Mouse (Mus musculus): ENCODE measurements around the gene Olfr186. TPM values are rescaled to one million over a fixed set of nuclear protein-coding genes. Genes with fewer than 3 reads are reported as not detected.

Gene Olfr186
- polyA plus RNA-seq, 1 experiment from 2014 or later = not detected

- Histone ChIP-seq H3K4me1 (ENCODE audit: control insufficient read depth, insufficient read depth, low read length) (no peaks in the 10 kb centered on the region), H3K4me3 (ENCODE audit: low read depth, low read length) (no peak overlapping the region), H3K27ac (replicated peaks; ENCODE audit: low read depth, low read length) (no peak overlapping the region), H3K27me3 (ENCODE audit: control insufficient read depth, insufficient read depth, low read length) (no peaks in the 10 kb centered on the region), H3K9ac (replicated peaks; ENCODE audit: low read length) (no peak overlapping the region), H3K9me3 (replicated peaks; ENCODE audit: control insufficient read depth, low read length) (no peaks in the 10 kb centered on the region), H3K4me2 (ENCODE audit: low read depth, low read length) (no peak overlapping the region), H3K36me3 (replicated peaks; ENCODE audit: control insufficient read depth, insufficient read depth, low read depth, low read length) (no peaks in the 10 kb centered on the region)
- DNase-seq (ENCODE audit: low spot score) (no peak), ATAC-seq (replicated peaks; ENCODE audit: insufficient number of reproducible peaks, low FRiP score, low TSS enrichment, low read depth) (no peak)
- WGBS = 74% methylated on average over 3 of the region's 3 CpGs
Observed at GRCm38 (mm10) chr16:59045835-59046234, 15.7 kb upstream of the Olfr186 start.

- Histone ChIP-seq H3K36me3 (replicated peaks; ENCODE audit: control insufficient read depth, insufficient read depth, low read depth, low read length) (no peaks in the 10 kb centered on the region), H3K4me1 (ENCODE audit: control insufficient read depth, insufficient read depth, low read length) (no peaks in the 10 kb centered on the region), H3K9me3 (replicated peaks; ENCODE audit: control insufficient read depth, low read length) (no peaks in the 10 kb centered on the region), H3K4me3 (ENCODE audit: low read depth, low read length) (no peak within 1 kb of the TSS), H3K4me2 (ENCODE audit: low read depth, low read length) (no peak within 1 kb of the TSS), H3K27me3 (ENCODE audit: control insufficient read depth, insufficient read depth, low read length) (no peaks in the 10 kb centered on the region), H3K9ac (replicated peaks; ENCODE audit: low read length) (no peak within 1 kb of the TSS), H3K27ac (replicated peaks; ENCODE audit: low read depth, low read length) (no peak within 1 kb of the TSS)
- ATAC-seq (replicated peaks; ENCODE audit: insufficient number of reproducible peaks, low FRiP score, low TSS enrichment, low read depth) (no peak), DNase-seq (ENCODE audit: low spot score) (no peak)
- 79% methylated on average over 7 of the region's 7 CpGs for WGBS
Observed at GRCm38 (mm10) chr16:59039710-59040109, 9.6 kb upstream of the Olfr186 start, which contains the start of gene Olfr187. Gene Olfr187 (minus strand): TSS chr16:59039767.

- Histone ChIP-seq H3K9ac (replicated peaks; ENCODE audit: low read length) (no peak overlapping the region), H3K4me1 (ENCODE audit: control insufficient read depth, insufficient read depth, low read length) (no peaks in the 10 kb centered on the region), H3K4me3 (ENCODE audit: low read depth, low read length) (no peak overlapping the region), H3K9me3 (replicated peaks; ENCODE audit: control insufficient read depth, low read length) (no peaks in the 10 kb centered on the region), H3K27me3 (ENCODE audit: control insufficient read depth, insufficient read depth, low read length) (no peaks in the 10 kb centered on the region), H3K27ac (replicated peaks; ENCODE audit: low read depth, low read length) (no peak overlapping the region), H3K4me2 (ENCODE audit: low read depth, low read length) (no peak overlapping the region), H3K36me3 (replicated peaks; ENCODE audit: control insufficient read depth, insufficient read depth, low read depth, low read length) (no peaks in the 10 kb centered on the region)
- 74% methylated on average over 2 of the region's 2 CpGs for WGBS
- no peak for DNase-seq (ENCODE audit: low spot score)
- no peak for ATAC-seq (replicated peaks; ENCODE audit: insufficient number of reproducible peaks, low FRiP score, low TSS enrichment, low read depth)
Observed at GRCm38 (mm10) chr16:59013357-59014018, 16.6 kb downstream of the Olfr186 start.

DNA sequence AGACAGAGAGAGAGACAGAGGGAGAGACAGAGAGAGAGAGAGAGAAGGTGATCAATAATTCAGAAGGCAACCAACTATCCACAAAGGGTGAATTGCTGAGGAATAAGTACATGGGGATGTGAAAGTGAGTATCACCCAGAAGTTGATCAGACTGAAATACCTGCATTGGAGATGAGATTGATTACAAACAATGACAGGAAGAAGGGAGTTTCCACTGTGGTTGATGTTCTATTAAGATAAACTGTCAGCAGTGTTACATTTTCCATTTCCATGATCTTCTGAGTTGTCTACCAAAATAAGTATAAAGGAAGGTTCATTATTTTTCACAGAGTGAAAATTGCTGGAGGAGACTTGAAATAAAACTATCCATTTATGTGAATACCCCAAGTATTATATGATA is 22.9 kb downstream of the Olfr186 start:
- no peaks in the 10 kb centered on the region for H3K9me3 ChIP-seq (replicated peaks; ENCODE audit: control insufficient read depth, low read length)
- H3K27ac ChIP-seq (replicated peaks; ENCODE audit: low read depth, low read length) = no peak overlapping the region
- no peaks in the 10 kb centered on the region for H3K4me1 ChIP-seq (ENCODE audit: control insufficient read depth, insufficient read depth, low read length)
- no peak overlapping the region for H3K4me2 ChIP-seq (ENCODE audit: low read depth, low read length)
- ATAC-seq (replicated peaks; ENCODE audit: insufficient number of reproducible peaks, low FRiP score, low TSS enrichment, low read depth) (no peak), DNase-seq (ENCODE audit: low spot score) (no peak)
- H3K36me3 ChIP-seq (replicated peaks; ENCODE audit: control insufficient read depth, insufficient read depth, low read depth, low read length) = no peaks in the 10 kb centered on the region
- no peak overlapping the region for H3K9ac ChIP-seq (replicated peaks; ENCODE audit: low read length)
- no peaks in the 10 kb centered on the region for H3K27me3 ChIP-seq (ENCODE audit: control insufficient read depth, insufficient read depth, low read length)
- no peak overlapping the region for H3K4me3 ChIP-seq (ENCODE audit: low read depth, low read length)

- H3K27me3 ChIP-seq (ENCODE audit: control insufficient read depth, insufficient read depth, low read length) = no peaks in the 10 kb centered on the region
- no peak within 1 kb of the TSS for H3K4me2 ChIP-seq (ENCODE audit: low read depth, low read length)
- no peak for ATAC-seq (replicated peaks; ENCODE audit: insufficient number of reproducible peaks, low FRiP score, low TSS enrichment, low read depth)
- 77% methylated on average over 2 of the region's 2 CpGs for WGBS
- no peak within 1 kb of the TSS for H3K4me3 ChIP-seq (ENCODE audit: low read depth, low read length)
- H3K4me1 ChIP-seq (ENCODE audit: control insufficient read depth, insufficient read depth, low read length) = no peaks in the 10 kb centered on the region
- no peak within 1 kb of the TSS for H3K27ac ChIP-seq (replicated peaks; ENCODE audit: low read depth, low read length)
- no peaks in the 10 kb centered on the region for H3K36me3 ChIP-seq (replicated peaks; ENCODE audit: control insufficient read depth, insufficient read depth, low read depth, low read length)
- H3K9ac ChIP-seq (replicated peaks; ENCODE audit: low read length) = no peak within 1 kb of the TSS
- no peaks in the 10 kb centered on the region for H3K9me3 ChIP-seq (replicated peaks; ENCODE audit: control insufficient read depth, low read length)
- DNase-seq (ENCODE audit: low spot score) = no peak
Observed at GRCm38 (mm10) chr16:58995057-58995456, 35.0 kb downstream of the Olfr186 start, which contains the start of gene Olfr183. Gene Olfr183 (plus strand): TSS chr16:58995357.

Other genes with a start within 250 kb of the Olfr186 start
- gene Olfr173, start 230.0 kb downstream of the Olfr186 start, polyA plus RNA-seq (2014; fragmentation: Nextera tagmentation; extraction: Ambion mirVana) = 0.11 TPM in 1 of 2 replicates, not detected in the other
- gene Olfr175-ps1, start 203.5 kb downstream of the Olfr186 start, polyA plus RNA-seq (2014; fragmentation: Nextera tagmentation; extraction: Ambion mirVana) = not detected in 2 replicates
- gene Olfr177, start 155.5 kb downstream of the Olfr186 start, polyA plus RNA-seq (2014; fragmentation: Nextera tagmentation; extraction: Ambion mirVana) = not detected in 2 replicates
- gene Olfr178, start 138.2 kb downstream of the Olfr186 start, polyA plus RNA-seq (2014; fragmentation: Nextera tagmentation; extraction: Ambion mirVana) = not detected in 2 replicates
- not detected in 2 replicates for gene Olfr181, start 101.5 kb downstream of the Olfr186 start, polyA plus RNA-seq (2014; fragmentation: Nextera tagmentation; extraction: Ambion mirVana)
- not detected in 2 replicates for gene Olfr180, start 100.9 kb downstream of the Olfr186 start, polyA plus RNA-seq (2014; fragmentation: Nextera tagmentation; extraction: Ambion mirVana)
- not detected in 2 replicates for gene Olfr183, start 34.9 kb downstream of the Olfr186 start, polyA plus RNA-seq (2014; fragmentation: Nextera tagmentation; extraction: Ambion mirVana)
- not detected in 2 replicates for gene Olfr187, start 9.5 kb upstream of the Olfr186 start, polyA plus RNA-seq (2014; fragmentation: Nextera tagmentation; extraction: Ambion mirVana)
- not detected in 2 replicates for gene Olfr190, start 47.7 kb upstream of the Olfr186 start, polyA plus RNA-seq (2014; fragmentation: Nextera tagmentation; extraction: Ambion mirVana)
- not detected in 2 replicates for gene Olfr191, start 59.5 kb upstream of the Olfr186 start, polyA plus RNA-seq (2014; fragmentation: Nextera tagmentation; extraction: Ambion mirVana)
- gene Olfr193, start 81.6 kb upstream of the Olfr186 start, polyA plus RNA-seq (2014; fragmentation: Nextera tagmentation; extraction: Ambion mirVana) = not detected in 2 replicates
- gene Olfr194, start 90.8 kb upstream of the Olfr186 start, polyA plus RNA-seq (2014; fragmentation: Nextera tagmentation; extraction: Ambion mirVana) = not detected in 2 replicates
- gene Olfr195, start 116.8 kb upstream of the Olfr186 start, polyA plus RNA-seq (2014; fragmentation: Nextera tagmentation; extraction: Ambion mirVana) = not detected in 2 replicates
- not detected in 2 replicates for gene Olfr196, start 140.2 kb upstream of the Olfr186 start, polyA plus RNA-seq (2014; fragmentation: Nextera tagmentation; extraction: Ambion mirVana)
- gene Olfr198, start 173.2 kb upstream of the Olfr186 start, polyA plus RNA-seq (2014; fragmentation: Nextera tagmentation; extraction: Ambion mirVana) = not detected in 2 replicates
- not detected in 2 replicates for gene Olfr199, start 189.5 kb upstream of the Olfr186 start, polyA plus RNA-seq (2014; fragmentation: Nextera tagmentation; extraction: Ambion mirVana)
- not detected in 2 replicates for gene Olfr201, start 242.3 kb upstream of the Olfr186 start, polyA plus RNA-seq (2014; fragmentation: Nextera tagmentation; extraction: Ambion mirVana)